Mouse (Mus musculus) cerebellum, adult 2 months (tissue): ENCODE measurements around the gene Cadm2.

Experiments used
- CTCF ChIP-seq: fragments of 200-500 bp; IDR thresholded peaks from 2 replicates; pipeline ENCODE4 v1.5.1; 2011; ENCODE audit warnings: low read depth, mild to moderate bottlenecking, control low read depth, low read length, moderate library complexity, borderline replicate concordance; ENCODE audit not compliant: insufficient read depth
- POLR2A ChIP-seq: fragments of 200-500 bp; IDR thresholded peaks from 2 replicates; pipeline ENCODE4 v1.6.1; 2011; ENCODE audit warnings: low read length, control low read depth, borderline replicate concordance; ENCODE audit not compliant: insufficient read depth

GRCm38 (mm10) chr16:67518311-67518710 lies 102.4 kb downstream of the Cadm2 start:
- TF ChIP-seq CTCF (no peak), POLR2A (no peak)
